37 mouse cellular contexts compared by ENCODE assay signal in genomic region chr8:11689945-11690344, GRCm38 (mm10). TPM values are rescaled to one million over a fixed set of nuclear protein-coding genes. Genes with fewer than 3 reads are reported as not detected.
DNase-seq lines count a peak whose midpoint lies in the region; ATAC-seq and TF ChIP-seq lines count a peak whose summit lies in the region.
"Had no signal": no experiment of that assay in that cellular context is flagged by ENCODE, and none has a peak within 500 bp of the region (broad histone marks: within the 10 kb centered on the region; RNA-seq: fewer than 3 reads in every experiment).

No protein-coding gene starts in this region.

- peak; percentile 52 for DNase-seq in gastrocnemius, adult 2 months
- no peak for DNase-seq in gastrocnemius, postnatal 36 days
- no peak for DNase-seq in stomach, postnatal 0 days (ENCODE audit: low spot score)
- peak; percentile 34 for DNase-seq in gastrocnemius, postnatal 25 days
- no peak for DNase-seq in thymus, postnatal 0 days (ENCODE audit: low spot score)
- DNase-seq: adrenal gland, adult 2 months; adrenal gland, postnatal 36 days; cerebellum, adult 8-10 months; cerebellum, postnatal 25 days; heart, postnatal 14 days; kidney, adult 18-20 months; kidney, postnatal 36 days; thymus, postnatal 25 days had no signal

- intact Hi-C loops in gastrocnemius, adult 2 months (cut with DNase I): loop anchor here (5.0 to 10.0 kb wide), 2 partner anchors 53 to 255 kb away; partner anchors contain the start of gene Ankrd10
- intact Hi-C loops in gastrocnemius, postnatal 36 days (cut with DNase I): no loop called here

- peak; percentile 39; the same call in 1 of the 2 replicates for ATAC-seq in stomach, embryonic 15.5 days (ENCODE audit: insufficient read depth, low FRiP score, low read depth)
- no peak for ATAC-seq in stomach, postnatal 0 days (ENCODE audit: low FRiP score, low TSS enrichment)
- ATAC-seq in megakaryocyte-erythroid progenitor cell, adult 5-6 weeks (replicated peaks; ENCODE audit: low FRiP score, low TSS enrichment, poor library complexity, severe bottlenecking): no peak
- ATAC-seq: activated CD4-positive, CD25-positive, alpha-beta regulatory T cell, adult 4 months; forebrain, embryonic 16.5 days; inflammation-experienced regulatory T-cells, adult 6 months; midbrain, embryonic 15.5 days had no signal

- no peak for TF ChIP-seq CTCF in gastrocnemius, adult 2 months (IDR thresholded peaks at IDR 0.05)
- TF ChIP-seq CTCF in stomach, postnatal 0 days (IDR thresholded peaks at IDR 0.05; ENCODE audit: low read depth): no peak

- H3K4me3 ChIP-seq in gastrocnemius, adult 2 months: no peak overlapping the region
- H3K4me3 ChIP-seq in stomach, embryonic 15.5 days (replicated peaks): no peak overlapping the region
- H3K4me3 ChIP-seq in stomach, postnatal 0 days (ENCODE audit: low read depth, low read length): no peak overlapping the region
- H3K4me3 ChIP-seq: hindbrain, embryonic 10.5 days; hindbrain, embryonic 15.5 days; layer of hippocampus, adult 2 months; lung, embryonic 15.5 days; midbrain, embryonic 15.5 days had no signal

- H3K4me1 ChIP-seq in stomach, embryonic 15.5 days: no peaks in the 10 kb centered on the region
- no peaks in the 10 kb centered on the region for H3K4me1 ChIP-seq in stomach, postnatal 0 days (replicated peaks; ENCODE audit: control insufficient read depth, insufficient read depth)
- H3K4me1 ChIP-seq: hindbrain, embryonic 10.5 days; hindbrain, embryonic 15.5 days; midbrain, embryonic 15.5 days had no signal

- no peaks in the 10 kb centered on the region for H3K36me3 ChIP-seq in stomach, embryonic 15.5 days
- no peaks in the 10 kb centered on the region for H3K36me3 ChIP-seq in stomach, postnatal 0 days (ENCODE audit: control insufficient read depth, insufficient read depth, low read length)
- H3K36me3 ChIP-seq: hindbrain, embryonic 10.5 days; hindbrain, embryonic 15.5 days; lung, embryonic 15.5 days; midbrain, embryonic 15.5 days had no signal

- H3K9me3 ChIP-seq in stomach, embryonic 15.5 days: no peaks in the 10 kb centered on the region
- H3K9me3 ChIP-seq in stomach, postnatal 0 days (ENCODE audit: control insufficient read depth, low read length): no peaks in the 10 kb centered on the region
- H3K9me3 ChIP-seq: hindbrain, embryonic 10.5 days; hindbrain, embryonic 15.5 days; lung, embryonic 15.5 days; midbrain, embryonic 15.5 days had no signal

- H3K4me2 ChIP-seq in stomach, embryonic 15.5 days: no peak overlapping the region
- H3K4me2 ChIP-seq in stomach, postnatal 0 days (replicated peaks; ENCODE audit: low read depth): no peak overlapping the region
- H3K4me2 ChIP-seq: hindbrain, embryonic 15.5 days; liver, embryonic 11.5 days; lung, embryonic 15.5 days; midbrain, embryonic 15.5 days had no signal

- no peaks in the 10 kb centered on the region for H3K27me3 ChIP-seq in stomach, embryonic 15.5 days (replicated peaks)
- no peaks in the 10 kb centered on the region for H3K27me3 ChIP-seq in stomach, postnatal 0 days (ENCODE audit: control insufficient read depth, insufficient read depth, low read length)
- H3K27me3 ChIP-seq: hindbrain, embryonic 15.5 days; lung, embryonic 15.5 days; midbrain, embryonic 15.5 days had no signal

- no peak for TF ChIP-seq EP300 in stomach, postnatal 0 days (optimal IDR thresholded peaks at IDR 0.05)

- H3K9ac ChIP-seq in stomach, embryonic 15.5 days: no peak overlapping the region
- no peak overlapping the region for H3K9ac ChIP-seq in stomach, postnatal 0 days (ENCODE audit: low read length)
- H3K9ac ChIP-seq: hindbrain, embryonic 15.5 days; lung, embryonic 15.5 days; midbrain, embryonic 15.5 days had no signal

- H3K27ac ChIP-seq in gastrocnemius, adult 2 months: no peak overlapping the region
- H3K27ac ChIP-seq in stomach, embryonic 15.5 days: no peak overlapping the region
- no peak overlapping the region for H3K27ac ChIP-seq in stomach, postnatal 0 days (replicated peaks)
- H3K27ac ChIP-seq: hindbrain, embryonic 10.5 days; hindbrain, embryonic 15.5 days; layer of hippocampus, adult 2 months; lung, embryonic 15.5 days; midbrain, embryonic 15.5 days had no signal

- 65% methylated on average over 7 of the region's 7 CpGs for WGBS in stomach, embryonic 15.5 days
- WGBS in stomach, postnatal 0 days: 62% methylated on average over 7 of the region's 7 CpGs

RNA-seq across cellular contexts. Expression of gene 1700016D06Rik, which starts 10.9 kb away (rescaled TPM):
- not detected for total RNA-seq in gastrocnemius, adult 2 months (2021)
- not detected for total RNA-seq in gastrocnemius, postnatal 36 days (2021)
- not detected in 2 replicates for polyA plus RNA-seq in stomach, embryonic 15.5 days (2015; fragmentation: Nextera tagmentation; extraction: Ambion mirVana)
- polyA plus RNA-seq in stomach, postnatal 0 days (2015; fragmentation: Nextera tagmentation; extraction: Ambion mirVana): not detected in 2 replicates
- total RNA-seq in gastrocnemius, postnatal 25 days (2021): not detected
- total RNA-seq in megakaryocyte-erythroid progenitor cell, adult 5-6 weeks (2014; fragmentation: Nextera tagmentation): not detected in 2 replicates
- not detected in 2 replicates for total RNA-seq in megakaryocyte-erythroid progenitor cell, adult 5-6 weeks (2017)
- not detected in 2 replicates for polyA plus RNA-seq in thymus, postnatal 0 days (2015; fragmentation: Nextera tagmentation; extraction: Ambion mirVana)
- total RNA-seq: adrenal gland, adult 2 months; adrenal gland, postnatal 36 days; heart, adult 8-10 months; heart, postnatal 14 days; layer of hippocampus, adult 2 months; layer of hippocampus, postnatal 14 days; left cerebral cortex, adult 8-10 months; left cerebral cortex, postnatal 36 days; megakaryocyte progenitor cell, adult 5-6 weeks; neutrophil, adult 5-6 weeks had no signal
- polyA plus RNA-seq: adrenal gland, adult 2 months; embryonic facial prominence, embryonic 11.5 days; heart, embryonic 14.5 days; hindbrain, embryonic 15.5 days; inflammation-experienced regulatory T-cells, adult 6 months; kidney, embryonic 16.5 days; liver, embryonic 11.5 days; liver, embryonic 16.5 days; lung, embryonic 15.5 days; midbrain, embryonic 15.5 days; neural tube, embryonic 11.5 days; small intestine, adult 2 months; stomach, embryonic 14.5 days had no signal

RNA-seq across cellular contexts. Expression of gene Arhgef7, which starts 37.6 kb away (rescaled TPM):
- total RNA-seq in gastrocnemius, adult 2 months (2021): 10 to 100 TPM; 30.3 to 50.9 TPM
- total RNA-seq in gastrocnemius, postnatal 36 days (2021): 10 to 100 TPM; 42.7 to 53.9 TPM
- polyA plus RNA-seq in stomach, embryonic 15.5 days (2015; fragmentation: Nextera tagmentation; extraction: Ambion mirVana): 29.3 and 30.1 TPM in 2 replicates
- polyA plus RNA-seq in stomach, postnatal 0 days (2015; fragmentation: Nextera tagmentation; extraction: Ambion mirVana): 12.6 and 13.7 TPM in 2 replicates
- 10 to 100 TPM; 56.0 to 61.4 TPM for total RNA-seq in gastrocnemius, postnatal 25 days (2021)
- total RNA-seq in megakaryocyte-erythroid progenitor cell, adult 5-6 weeks (2014; fragmentation: Nextera tagmentation): 27.2 and 28.2 TPM in 2 replicates
- total RNA-seq in megakaryocyte-erythroid progenitor cell, adult 5-6 weeks (2017): 10.7 and 52.1 TPM in 2 replicates
- 16.5 and 16.6 TPM in 2 replicates for polyA plus RNA-seq in thymus, postnatal 0 days (2015; fragmentation: Nextera tagmentation; extraction: Ambion mirVana)

RNA-seq across cellular contexts. Expression of gene Ankrd10, which starts 54.4 kb away (rescaled TPM):
- 10 to 100 TPM; 15.3 to 16.0 TPM for total RNA-seq in gastrocnemius, adult 2 months (2021)
- total RNA-seq in gastrocnemius, postnatal 36 days (2021): 10 to 100 TPM; 15.8 to 17.7 TPM
- 79.2 and 80.2 TPM in 2 replicates for polyA plus RNA-seq in stomach, embryonic 15.5 days (2015; fragmentation: Nextera tagmentation; extraction: Ambion mirVana)
- polyA plus RNA-seq in stomach, postnatal 0 days (2015; fragmentation: Nextera tagmentation; extraction: Ambion mirVana): 27.9 and 29.3 TPM in 2 replicates
- total RNA-seq in gastrocnemius, postnatal 25 days (2021): 10 to 100 TPM; 18.0 to 19.9 TPM
- 69.7 and 75.0 TPM in 2 replicates for total RNA-seq in megakaryocyte-erythroid progenitor cell, adult 5-6 weeks (2014; fragmentation: Nextera tagmentation)
- 43.0 and 66.4 TPM in 2 replicates for total RNA-seq in megakaryocyte-erythroid progenitor cell, adult 5-6 weeks (2017)
- 105 and 110 TPM in 2 replicates for polyA plus RNA-seq in thymus, postnatal 0 days (2015; fragmentation: Nextera tagmentation; extraction: Ambion mirVana)

Comparison
In these comparisons a context has a peak if more than half of its experiments do, and no peak if none do; other contexts are left out.
1. DNase-seq: peak in gastrocnemius, adult 2 months (single experiment) and gastrocnemius, postnatal 25 days (single experiment); none in gastrocnemius, postnatal 36 days (0 of 2), stomach, postnatal 0 days (single experiment) and thymus, postnatal 0 days (single experiment).